Mouse (Mus musculus): Measurements from ENCODE around the gene Htr6. TPM values are rescaled to one million over a fixed set of nuclear protein-coding genes. Genes with fewer than 3 reads are reported as not detected.

Htr6 gene
- polyA plus RNA-seq, 1 experiment from 2014 or later, result 0.11 TPM

- ATAC-seq (ENCODE audit: insufficient number of reproducible peaks, low FRiP score, low TSS enrichment, low read depth) (no peak), DNase-seq (ENCODE audit: low spot score) (no peak)
- Histone ChIP-seq H3K36me3 (ENCODE audit: control insufficient read depth, insufficient read depth, low read length) (no peaks in the 10 kb centered on the region), H3K27me3 (ENCODE audit: control insufficient read depth, insufficient read depth, low read length) (no peaks in the 10 kb centered on the region), H3K4me2 (ENCODE audit: low read depth, severe bottlenecking) (no peak overlapping the region), H3K4me1 (ENCODE audit: control insufficient read depth, insufficient read depth, low read length) (peaks cover 5% of the 10 kb centered on the region; the same call in 1 of the 2 replicates), H3K9me3 (ENCODE audit: control insufficient read depth, low read length) (no peaks in the 10 kb centered on the region; the same call in 1 of the 2 replicates), H3K9ac (ENCODE audit: low read length) (no peak overlapping the region), H3K4me3 (ENCODE audit: low read depth, low read length) (no peak overlapping the region), H3K27ac (replicated peaks; ENCODE audit: low read depth, low read length) (no peak overlapping the region)
- WGBS, result 79% methylated on average over 17 of the region's 17 CpGs
These were observed 37.4 kb downstream of the Htr6 start for GRCm38 (mm10) chr4:139037795-139038607.

- DNase-seq (ENCODE audit: low spot score), result no peak
- 95% methylated on average over 3 of the region's 3 CpGs for WGBS
These were observed 39.6 kb downstream of the Htr6 start for GRCm38 (mm10) chr4:139035799-139036198.

GRCm38 (mm10) chr4:139034942-139035341 is 40.4 kb downstream of the Htr6 start:
- DNase-seq (ENCODE audit: low spot score), result no peak
- Histone ChIP-seq H3K36me3 (ENCODE audit: control insufficient read depth, insufficient read depth, low read length) (no peaks in the 10 kb centered on the region), H3K4me3 (ENCODE audit: low read depth, low read length) (no peak overlapping the region), H3K27me3 (ENCODE audit: control insufficient read depth, insufficient read depth, low read length) (no peaks in the 10 kb centered on the region), H3K9ac (ENCODE audit: low read length) (no peak overlapping the region), H3K9me3 (ENCODE audit: control insufficient read depth, low read length) (no peaks in the 10 kb centered on the region; the same call in 1 of the 2 replicates), H3K4me1 (ENCODE audit: control insufficient read depth, insufficient read depth, low read length) (no peaks in the 10 kb centered on the region), H3K27ac (replicated peaks; ENCODE audit: low read depth, low read length) (no peak overlapping the region), H3K4me2 (ENCODE audit: low read depth, severe bottlenecking) (no peak overlapping the region)
- ATAC-seq (ENCODE audit: insufficient number of reproducible peaks, low FRiP score, low TSS enrichment, low read depth), result no peak
- WGBS, result 87% methylated on average over 3 of the region's 3 CpGs

More at GRCm38 (mm10) chr4:139035799-139036198, 39.6 kb downstream of the Htr6 start:
- H3K27ac ChIP-seq (replicated peaks; ENCODE audit: low read depth, low read length), result no peak overlapping the region
- no peak for ATAC-seq (ENCODE audit: insufficient number of reproducible peaks, low FRiP score, low TSS enrichment, low read depth)
- H3K4me2 ChIP-seq (ENCODE audit: low read depth, severe bottlenecking), result no peak overlapping the region
- no peak overlapping the region for H3K9ac ChIP-seq (ENCODE audit: low read length)
- H3K27me3 ChIP-seq (ENCODE audit: control insufficient read depth, insufficient read depth, low read length), result no peaks in the 10 kb centered on the region
- peaks cover 5% of the 10 kb centered on the region; the same call in 1 of the 2 replicates for H3K4me1 ChIP-seq (ENCODE audit: control insufficient read depth, insufficient read depth, low read length)
- no peak overlapping the region for H3K4me3 ChIP-seq (ENCODE audit: low read depth, low read length)
- H3K9me3 ChIP-seq (ENCODE audit: control insufficient read depth, low read length), result no peaks in the 10 kb centered on the region; the same call in 1 of the 2 replicates
- no peaks in the 10 kb centered on the region for H3K36me3 ChIP-seq (ENCODE audit: control insufficient read depth, insufficient read depth, low read length)

GRCm38 (mm10) chr4:139034540-139034939 is 40.8 kb downstream of the Htr6 start:
- Histone ChIP-seq H3K9ac (ENCODE audit: low read length) (no peak overlapping the region), H3K9me3 (ENCODE audit: control insufficient read depth, low read length) (no peaks in the 10 kb centered on the region; the same call in 1 of the 2 replicates), H3K4me3 (ENCODE audit: low read depth, low read length) (no peak overlapping the region), H3K36me3 (ENCODE audit: control insufficient read depth, insufficient read depth, low read length) (no peaks in the 10 kb centered on the region), H3K27ac (replicated peaks; ENCODE audit: low read depth, low read length) (no peak overlapping the region), H3K27me3 (ENCODE audit: control insufficient read depth, insufficient read depth, low read length) (no peaks in the 10 kb centered on the region), H3K4me1 (ENCODE audit: control insufficient read depth, insufficient read depth, low read length) (no peaks in the 10 kb centered on the region), H3K4me2 (ENCODE audit: low read depth, severe bottlenecking) (no peak overlapping the region)
- WGBS, result 46% methylated on average over 4 of the region's 4 CpGs
- ATAC-seq (ENCODE audit: insufficient number of reproducible peaks, low FRiP score, low TSS enrichment, low read depth) (no peak), DNase-seq (ENCODE audit: low spot score) (no peak)

- WGBS, result 84% methylated on average over 8 of the region's 8 CpGs
- no peak overlapping the region for H3K4me3 ChIP-seq (ENCODE audit: low read depth, low read length)
- H3K9ac ChIP-seq (ENCODE audit: low read length), result no peak overlapping the region
- no peaks in the 10 kb centered on the region; the same call in 1 of the 2 replicates for H3K9me3 ChIP-seq (ENCODE audit: control insufficient read depth, low read length)
- DNase-seq (ENCODE audit: low spot score) (no peak), ATAC-seq (ENCODE audit: insufficient number of reproducible peaks, low FRiP score, low TSS enrichment, low read depth) (no peak)
- no peaks in the 10 kb centered on the region for H3K36me3 ChIP-seq (ENCODE audit: control insufficient read depth, insufficient read depth, low read length)
- no peaks in the 10 kb centered on the region for H3K4me1 ChIP-seq (ENCODE audit: control insufficient read depth, insufficient read depth, low read length)
- H3K27me3 ChIP-seq (ENCODE audit: control insufficient read depth, insufficient read depth, low read length), result no peaks in the 10 kb centered on the region
- no peak overlapping the region for H3K27ac ChIP-seq (replicated peaks; ENCODE audit: low read depth, low read length)
- H3K4me2 ChIP-seq (ENCODE audit: low read depth, severe bottlenecking), result no peak overlapping the region
These were observed 41.4 kb downstream of the Htr6 start for GRCm38 (mm10) chr4:139034010-139034367.

- Histone ChIP-seq H3K27ac (replicated peaks; ENCODE audit: low read depth, low read length) (no peak overlapping the region), H3K27me3 (ENCODE audit: control insufficient read depth, insufficient read depth, low read length) (no peaks in the 10 kb centered on the region), H3K9me3 (ENCODE audit: control insufficient read depth, low read length) (no peaks in the 10 kb centered on the region; the same call in 1 of the 2 replicates), H3K4me1 (ENCODE audit: control insufficient read depth, insufficient read depth, low read length) (no peaks in the 10 kb centered on the region), H3K4me2 (ENCODE audit: low read depth, severe bottlenecking) (no peak overlapping the region), H3K4me3 (ENCODE audit: low read depth, low read length) (no peak overlapping the region), H3K36me3 (ENCODE audit: control insufficient read depth, insufficient read depth, low read length) (no peaks in the 10 kb centered on the region), H3K9ac (ENCODE audit: low read length) (no peak overlapping the region)
- DNase-seq (ENCODE audit: low spot score) (no peak), ATAC-seq (ENCODE audit: insufficient number of reproducible peaks, low FRiP score, low TSS enrichment, low read depth) (no peak)
- 90% methylated on average over 11 of the region's 11 CpGs for WGBS
These were observed 41.9 kb downstream of the Htr6 start for GRCm38 (mm10) chr4:139033263-139034009.

- Histone ChIP-seq H3K36me3 (ENCODE audit: control insufficient read depth, insufficient read depth, low read length) (no peaks in the 10 kb centered on the region), H3K4me1 (ENCODE audit: control insufficient read depth, insufficient read depth, low read length) (no peaks in the 10 kb centered on the region), H3K27ac (replicated peaks; ENCODE audit: low read depth, low read length) (no peak overlapping the region), H3K9ac (ENCODE audit: low read length) (no peak overlapping the region), H3K4me3 (ENCODE audit: low read depth, low read length) (no peak overlapping the region), H3K27me3 (ENCODE audit: control insufficient read depth, insufficient read depth, low read length) (no peaks in the 10 kb centered on the region), H3K9me3 (ENCODE audit: control insufficient read depth, low read length) (no peaks in the 10 kb centered on the region; the same call in 1 of the 2 replicates), H3K4me2 (ENCODE audit: low read depth, severe bottlenecking) (no peak overlapping the region)
- ATAC-seq (ENCODE audit: insufficient number of reproducible peaks, low FRiP score, low TSS enrichment, low read depth), result no peak
- DNase-seq (ENCODE audit: low spot score), result no peak
- 67% methylated on average over 12 of the region's 12 CpGs for WGBS
These were observed 42.8 kb downstream of the Htr6 start for GRCm38 (mm10) chr4:139032521-139032920.

GRCm38 (mm10) chr4:139030675-139031074 is 44.7 kb downstream of the Htr6 start:
- no peak overlapping the region for H3K4me3 ChIP-seq (ENCODE audit: low read depth, low read length)
- H3K27ac ChIP-seq (replicated peaks; ENCODE audit: low read depth, low read length), result no peak overlapping the region
- H3K9me3 ChIP-seq (ENCODE audit: control insufficient read depth, low read length), result no peaks in the 10 kb centered on the region
- no peak for DNase-seq (ENCODE audit: low spot score)
- WGBS, result 60% methylated on average over 6 of the region's 6 CpGs
- no peak overlapping the region for H3K9ac ChIP-seq (ENCODE audit: low read length)
- H3K36me3 ChIP-seq (ENCODE audit: control insufficient read depth, insufficient read depth, low read length), result no peaks in the 10 kb centered on the region
- H3K4me2 ChIP-seq (ENCODE audit: low read depth, severe bottlenecking), result no peak overlapping the region
- no peaks in the 10 kb centered on the region for H3K4me1 ChIP-seq (ENCODE audit: control insufficient read depth, insufficient read depth, low read length)
- no peaks in the 10 kb centered on the region for H3K27me3 ChIP-seq (ENCODE audit: control insufficient read depth, insufficient read depth, low read length)
- ATAC-seq (ENCODE audit: insufficient number of reproducible peaks, low FRiP score, low TSS enrichment, low read depth), result no peak
